In genomic region chr9:118801910-118802287, GRCm38 (mm10) we compare ENCODE assay signal across 23 mouse cellular contexts.
DNase-seq lines count a peak whose midpoint lies in the region; ATAC-seq and TF ChIP-seq lines count a peak whose summit lies in the region.
"Had no signal": no experiment of that assay in that cellular context is flagged by ENCODE, and none has a peak within 500 bp of the region (broad histone marks: within the 10 kb centered on the region; RNA-seq: fewer than 3 reads in every experiment).

No protein-coding gene starts in this region.

- H3K27me3 ChIP-seq in heart, embryonic 13.5 days (replicated peaks): no peaks in the 10 kb centered on the region
- no peaks in the 10 kb centered on the region for H3K27me3 ChIP-seq in liver, adult 2 months (ENCODE audit: control insufficient read depth, insufficient read depth, low read length)
- H3K27me3 ChIP-seq in liver, embryonic 12.5 days (replicated peaks): no peaks in the 10 kb centered on the region
- H3K27me3 ChIP-seq in intestine, embryonic 14.5 days (replicated peaks; ENCODE audit: control insufficient read depth, insufficient read depth, low read length): no peaks in the 10 kb centered on the region
- H3K27me3 ChIP-seq: embryonic facial prominence, embryonic 12.5 days; hindbrain, embryonic 13.5 days; neural tube, embryonic 15.5 days had no signal

- peaks cover 4% of the 10 kb centered on the region; the same call in 1 of the 2 replicates for H3K36me3 ChIP-seq in heart, embryonic 13.5 days
- no peaks in the 10 kb centered on the region for H3K36me3 ChIP-seq in liver, adult 2 months (ENCODE audit: control insufficient read depth, insufficient read depth, low read length)
- H3K36me3 ChIP-seq in liver, embryonic 12.5 days: no peaks in the 10 kb centered on the region
- no peaks in the 10 kb centered on the region for H3K36me3 ChIP-seq in intestine, embryonic 14.5 days (ENCODE audit: control insufficient read depth, insufficient read depth, low read length)
- H3K36me3 ChIP-seq: embryonic facial prominence, embryonic 12.5 days; forebrain, embryonic 10.5 days; hindbrain, embryonic 13.5 days; limb, embryonic 10.5 days; neural tube, embryonic 15.5 days had no signal

- intact Hi-C loops in heart, postnatal 14 days (cut with DNase I): no loop called here

- no peak for DNase-seq in heart, postnatal 14 days
- DNase-seq in liver, adult 2 months (ENCODE audit: extremely low read depth, low read depth, low spot score): no peak
- DNase-seq in 416B (ENCODE audit: low read depth): peak; percentile 54
- DNase-seq in intestine, embryonic 14.5 days (ENCODE audit: low spot score): no peak
- DNase-seq in thymus, adult 18-20 months: no peak
- DNase-seq: B cell, adult 2 months; cerebellum, adult 9-11 months; forebrain, postnatal 0 days; layer of hippocampus, adult 9-11 months; right cerebral cortex, postnatal 25 days; thymus, postnatal 36 days had no signal

- H3K9me3 ChIP-seq in heart, embryonic 13.5 days: no peaks in the 10 kb centered on the region
- H3K9me3 ChIP-seq in liver, embryonic 12.5 days (replicated peaks): no peaks in the 10 kb centered on the region
- no peaks in the 10 kb centered on the region for H3K9me3 ChIP-seq in intestine, embryonic 14.5 days (ENCODE audit: control insufficient read depth, low read length)
- H3K9me3 ChIP-seq: embryonic facial prominence, embryonic 12.5 days; forebrain, embryonic 10.5 days; hindbrain, embryonic 13.5 days; limb, embryonic 10.5 days; neural tube, embryonic 15.5 days had no signal

- no peak for TF ChIP-seq POLR2A in liver, adult 2 months (IDR thresholded peaks at IDR 0.05; ENCODE audit: extremely low read depth, insufficient read depth, low read length)

- no peaks in the 10 kb centered on the region for H3K79me2 ChIP-seq in liver, adult 2 months (ENCODE audit: control insufficient read depth, insufficient read depth, low read length)

- WGBS in heart, embryonic 13.5 days: 88% methylated on average over 8 of the region's 8 CpGs
- WGBS in liver, adult 2 months: 80% methylated on average over 8 of the region's 8 CpGs
- WGBS in liver, embryonic 12.5 days (ENCODE audit: insufficient replicate concordance): 64% methylated on average over 8 of the region's 8 CpGs
- 87% methylated on average over 8 of the region's 8 CpGs for WGBS in intestine, embryonic 14.5 days

- no peak overlapping the region for H3K9ac ChIP-seq in heart, embryonic 13.5 days
- H3K9ac ChIP-seq in liver, adult 2 months (ENCODE audit: low read depth, low read length): no peak overlapping the region
- H3K9ac ChIP-seq in liver, embryonic 12.5 days: no peak overlapping the region
- H3K9ac ChIP-seq in intestine, embryonic 14.5 days (ENCODE audit: low read length): no peak overlapping the region
- H3K9ac ChIP-seq: embryonic facial prominence, embryonic 12.5 days; forebrain, postnatal 0 days; hindbrain, embryonic 13.5 days; neural tube, embryonic 15.5 days had no signal

- TF ChIP-seq CTCF in liver, adult 2 months (IDR thresholded peaks at IDR 0.05; ENCODE audit: low read depth, low read length): no peak

- peaks cover 13% of the 10 kb centered on the region for H3K4me1 ChIP-seq in heart, embryonic 13.5 days
- no peaks in the 10 kb centered on the region for H3K4me1 ChIP-seq in liver, adult 2 months (ENCODE audit: control insufficient read depth, insufficient read depth, low read length)
- H3K4me1 ChIP-seq in liver, embryonic 12.5 days: no peaks in the 10 kb centered on the region
- peaks cover 2% of the 10 kb centered on the region; the same call in 1 of the 2 replicates for H3K4me1 ChIP-seq in intestine, embryonic 14.5 days (replicated peaks; ENCODE audit: control insufficient read depth, insufficient read depth, low read length)
- H3K4me1 ChIP-seq: neural tube, embryonic 15.5 days had no signal

- no peak overlapping the region for H3K4me2 ChIP-seq in heart, embryonic 13.5 days
- no peak overlapping the region for H3K4me2 ChIP-seq in liver, embryonic 12.5 days
- H3K4me2 ChIP-seq in intestine, embryonic 14.5 days (ENCODE audit: low read length): no peak overlapping the region
- H3K4me2 ChIP-seq: embryonic facial prominence, embryonic 12.5 days; heart, embryonic 11.5 days; hindbrain, embryonic 13.5 days; liver, embryonic 11.5 days; neural tube, embryonic 15.5 days had no signal

- ATAC-seq in heart, embryonic 13.5 days (ENCODE audit: extremely low read depth, insufficient number of reproducible peaks, low FRiP score, low TSS enrichment): no peak
- ATAC-seq in liver, embryonic 12.5 days: no peak
- no peak for ATAC-seq in intestine, embryonic 14.5 days (replicated peaks; ENCODE audit: low FRiP score, low TSS enrichment, low read depth)
- ATAC-seq in inflammation-experienced regulatory T-cells, adult 6 months: no peak
- ATAC-seq: forebrain, postnatal 0 days; midbrain, embryonic 16.5 days had no signal

- H3K27ac ChIP-seq in heart, embryonic 13.5 days (replicated peaks): 0 out of 2 replicates have a peak overlapping the region, but pooled peaks have one; percentile 1
- peak overlapping the region; percentile 19; the same call in 1 of the 2 replicates for H3K27ac ChIP-seq in liver, adult 2 months (replicated peaks; ENCODE audit: insufficient read depth, low read depth, low read length)
- no peak overlapping the region for H3K27ac ChIP-seq in liver, embryonic 12.5 days
- H3K27ac ChIP-seq in intestine, embryonic 14.5 days (ENCODE audit: low read depth): peak overlapping the region; percentile 35; the same call in 1 of the 2 replicates
- H3K27ac ChIP-seq: forebrain, embryonic 10.5 days; hindbrain, embryonic 13.5 days; left cerebral cortex, adult 2 months; limb, embryonic 10.5 days; neural tube, embryonic 15.5 days had no signal

- no peak overlapping the region for H3K4me3 ChIP-seq in heart, embryonic 13.5 days
- H3K4me3 ChIP-seq in liver, adult 2 months (ENCODE audit: insufficient read depth, low read depth, low read length): no peak overlapping the region
- H3K4me3 ChIP-seq in liver, embryonic 12.5 days: no peak overlapping the region
- no peak overlapping the region for H3K4me3 ChIP-seq in intestine, embryonic 14.5 days (ENCODE audit: low read depth, low read length)
- H3K4me3 ChIP-seq: embryonic facial prominence, embryonic 12.5 days; forebrain, embryonic 10.5 days; hindbrain, embryonic 13.5 days; left cerebral cortex, adult 2 months; limb, embryonic 10.5 days; neural tube, embryonic 15.5 days had no signal
